Mouse (Mus musculus): Measurements from ENCODE around the gene Ldhc. TPM values are rescaled to one million over a fixed set of nuclear protein-coding genes. Genes with fewer than 3 reads are reported as not detected.
A peak's percentile ranks its signal among the peaks of the same experiment; 100 is the strongest.

The Ldhc gene
- polyA plus RNA-seq, 1 experiment from 2014 or later: not detected

DNA sequence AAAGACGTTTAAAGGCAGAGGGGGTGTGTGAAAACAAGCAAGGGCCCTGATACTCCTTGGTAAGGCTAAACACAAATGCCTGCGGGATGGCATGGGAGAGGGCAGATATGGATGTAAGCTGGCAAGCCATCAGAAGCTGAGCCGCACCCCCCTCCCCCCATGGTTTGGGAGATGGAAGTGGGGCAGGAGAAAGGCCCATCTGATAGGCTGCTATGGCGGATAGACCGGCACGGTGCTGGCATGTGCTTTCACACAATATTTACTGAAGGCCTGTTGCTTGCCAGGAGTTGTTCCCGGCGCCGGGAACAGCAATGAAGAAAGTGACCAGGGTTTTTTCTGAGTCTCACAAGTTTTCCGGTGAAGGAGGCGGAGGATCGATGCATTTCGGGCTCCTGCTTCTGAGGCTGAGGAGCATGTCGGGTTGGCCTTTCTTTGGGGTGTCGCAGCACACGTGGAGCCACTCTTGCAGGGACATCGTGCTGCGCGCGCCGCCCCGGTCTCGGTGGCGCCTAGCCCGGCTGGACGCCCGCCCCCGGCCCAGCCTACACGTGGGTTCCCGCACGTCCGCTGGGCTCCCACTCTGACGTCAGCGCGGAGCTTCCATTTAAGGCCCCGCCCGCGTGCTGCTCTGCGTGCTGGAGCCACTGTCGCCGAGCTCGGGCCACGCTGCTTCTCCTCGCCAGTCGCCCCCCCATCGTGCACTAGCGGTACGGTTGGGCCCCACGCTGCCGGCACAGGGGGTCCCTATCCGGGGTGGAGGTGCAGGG is 15.6 kb upstream of the Ldhc start:
- Histone ChIP-seq H3K4me3 (ENCODE audit: low read depth, low read length) (peak overlapping the region; percentile 78), H3K36me3 (ENCODE audit: control insufficient read depth, insufficient read depth, low read length) (peaks cover 12% of the 10 kb centered on the region), H3K27me3 (ENCODE audit: control insufficient read depth, insufficient read depth, low read length) (no peaks in the 10 kb centered on the region), H3K9me3 (ENCODE audit: control insufficient read depth, low read length) (no peaks in the 10 kb centered on the region), H3K4me2 (replicated peaks; ENCODE audit: low read depth) (peak overlapping the region; percentile 84), H3K9ac (ENCODE audit: low read length) (peak overlapping the region; percentile 84), H3K27ac (replicated peaks) (peak overlapping the region; percentile 94), H3K4me1 (replicated peaks; ENCODE audit: control insufficient read depth, insufficient read depth) (peaks cover 5% of the 10 kb centered on the region; the same call in 1 of the 2 replicates)
- TF ChIP-seq EP300 (optimal IDR thresholded peaks at IDR 0.05): no peak
- TF ChIP-seq CTCF (IDR thresholded peaks at IDR 0.05; ENCODE audit: low read depth): no peak
- peak; percentile 92 for ATAC-seq (ENCODE audit: low FRiP score, low TSS enrichment)
- DNase-seq (ENCODE audit: low spot score): peak; percentile 94
- WGBS: under 1% methylated on average over 51 of the region's 51 CpGs

DNA sequence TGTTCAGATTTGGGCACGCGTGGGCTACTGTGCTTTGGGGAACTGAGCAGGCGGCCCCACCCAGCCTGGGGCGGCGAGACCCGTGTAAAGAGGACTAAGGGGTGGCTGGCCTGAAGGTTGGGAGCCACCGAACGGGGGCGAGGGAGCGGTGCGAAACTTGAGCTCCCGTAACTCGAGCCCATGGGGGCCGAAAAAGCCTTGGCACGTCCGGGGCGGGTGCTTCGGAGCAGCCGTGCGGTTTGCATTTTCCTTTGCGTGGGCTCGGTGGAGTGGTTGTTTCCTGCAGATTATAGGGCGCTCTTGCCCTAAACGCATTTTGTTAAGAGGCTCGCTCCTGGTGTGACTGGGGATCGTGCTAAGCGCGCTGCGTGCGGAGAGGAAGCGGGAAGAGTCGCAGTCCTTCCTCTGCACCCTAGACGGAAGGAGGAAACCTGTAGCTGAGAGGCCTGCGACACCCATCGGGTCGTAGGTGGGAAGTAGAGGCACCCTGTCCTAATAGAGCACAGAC is 15.0 kb upstream of the Ldhc start:
- WGBS: 1% methylated on average over 36 of the region's 36 CpGs
- peak overlapping the region; percentile 84 for H3K9ac ChIP-seq (ENCODE audit: low read length)
- peak; percentile 11; the same call in 1 of the 2 replicates for ATAC-seq (ENCODE audit: low FRiP score, low TSS enrichment)

DNA sequence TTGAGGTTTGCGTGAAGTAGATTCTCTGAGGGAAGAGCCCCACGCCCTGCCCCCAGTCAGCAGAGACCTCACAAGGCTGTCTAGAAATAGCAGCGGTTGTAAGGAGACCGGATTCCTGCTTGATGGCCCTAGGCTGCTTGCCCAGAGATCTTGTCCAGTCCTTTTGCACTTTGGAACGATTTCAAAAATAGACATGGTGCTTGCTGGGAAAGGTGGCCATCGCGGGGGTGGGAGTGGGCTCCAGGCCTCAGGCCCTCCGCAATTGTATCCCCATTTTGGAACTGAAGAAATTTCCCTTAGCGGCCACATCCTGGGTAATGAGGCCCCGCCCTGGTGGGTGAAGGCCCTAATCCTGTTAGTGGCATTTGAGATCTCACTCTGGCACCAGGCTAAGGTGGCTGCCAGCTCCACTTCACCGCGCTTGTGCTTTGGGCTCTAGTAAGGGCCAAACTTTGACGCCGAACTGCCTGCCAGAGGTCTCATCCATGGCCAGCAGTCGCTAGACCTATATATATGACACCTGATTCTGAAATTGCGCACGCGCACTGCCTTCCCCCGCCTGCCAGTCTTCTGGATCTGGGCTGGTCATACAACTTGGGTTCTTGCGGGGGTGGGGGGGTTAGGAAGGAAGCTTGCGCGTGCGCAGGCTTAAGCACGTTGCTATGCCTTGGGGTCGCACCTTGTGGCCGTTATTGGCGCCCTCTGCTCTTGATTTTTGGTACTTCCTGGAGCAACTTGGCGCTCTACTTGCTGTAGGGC is 14.3 kb upstream of the Ldhc start:
- H3K27me3 ChIP-seq (ENCODE audit: control insufficient read depth, insufficient read depth, low read length): no peaks in the 10 kb centered on the region
- peaks cover 18% of the 10 kb centered on the region for H3K36me3 ChIP-seq (ENCODE audit: control insufficient read depth, insufficient read depth, low read length)
- peak overlapping the region; percentile 84 for H3K4me2 ChIP-seq (replicated peaks; ENCODE audit: low read depth)
- H3K9me3 ChIP-seq (ENCODE audit: control insufficient read depth, low read length): no peaks in the 10 kb centered on the region
- WGBS: under 1% methylated on average over 28 of the region's 28 CpGs
- DNase-seq (ENCODE audit: low spot score): peak; percentile 79
- no peak for TF ChIP-seq EP300 (optimal IDR thresholded peaks at IDR 0.05)
- TF ChIP-seq CTCF (IDR thresholded peaks at IDR 0.05; ENCODE audit: low read depth): peak; percentile 59
- H3K4me3 ChIP-seq (ENCODE audit: low read depth, low read length): peak overlapping the region; percentile 78
- peak overlapping the region; percentile 94 for H3K27ac ChIP-seq (replicated peaks)
- H3K9ac ChIP-seq (ENCODE audit: low read length): peak overlapping the region; percentile 84
- peaks cover 5% of the 10 kb centered on the region; the same call in 1 of the 2 replicates for H3K4me1 ChIP-seq (replicated peaks; ENCODE audit: control insufficient read depth, insufficient read depth)
- peak; percentile 50 for ATAC-seq (ENCODE audit: low FRiP score, low TSS enrichment)

More for the DNA sequence above, 15.0 kb upstream of the Ldhc start:
- Histone ChIP-seq H3K36me3 (ENCODE audit: control insufficient read depth, insufficient read depth, low read length) (peaks cover 12% of the 10 kb centered on the region), H3K27ac (replicated peaks) (peak overlapping the region; percentile 94), H3K4me2 (replicated peaks; ENCODE audit: low read depth) (peak overlapping the region; percentile 84), H3K4me3 (ENCODE audit: low read depth, low read length) (peak overlapping the region; percentile 78), H3K27me3 (ENCODE audit: control insufficient read depth, insufficient read depth, low read length) (no peaks in the 10 kb centered on the region), H3K4me1 (replicated peaks; ENCODE audit: control insufficient read depth, insufficient read depth) (peaks cover 5% of the 10 kb centered on the region; the same call in 1 of the 2 replicates), H3K9me3 (ENCODE audit: control insufficient read depth, low read length) (no peaks in the 10 kb centered on the region)
- no peak for DNase-seq (ENCODE audit: low spot score)
- TF ChIP-seq EP300 (optimal IDR thresholded peaks at IDR 0.05): no peak

DNA sequence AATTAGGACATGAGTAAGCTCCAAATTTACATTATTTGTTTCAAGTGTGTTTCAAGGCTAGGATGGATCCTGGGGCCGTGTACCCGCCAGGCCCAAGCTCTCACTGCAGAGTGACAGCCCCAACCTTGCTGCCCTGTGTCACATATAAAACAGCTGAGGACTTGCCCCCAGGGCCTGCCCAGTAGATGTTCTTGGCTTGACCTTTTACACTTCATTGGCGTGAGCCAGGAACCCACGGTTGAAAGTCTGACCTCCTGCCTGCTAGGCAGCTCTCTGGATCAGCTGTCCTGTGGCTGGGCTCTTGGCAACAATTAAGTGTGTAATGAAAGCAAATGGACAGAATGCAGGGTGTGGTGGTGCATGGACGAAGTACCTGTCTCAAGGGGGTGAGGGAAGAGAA is 11.7 kb upstream of the Ldhc start:
- H3K9ac ChIP-seq (ENCODE audit: low read length): no peak overlapping the region
- H3K27ac ChIP-seq (replicated peaks): no peak overlapping the region
- H3K27me3 ChIP-seq (ENCODE audit: control insufficient read depth, insufficient read depth, low read length): no peaks in the 10 kb centered on the region
- 86% methylated on average over 5 of the region's 5 CpGs for WGBS
- H3K36me3 ChIP-seq (ENCODE audit: control insufficient read depth, insufficient read depth, low read length): peaks cover 30% of the 10 kb centered on the region
- no peak overlapping the region for H3K4me2 ChIP-seq (replicated peaks; ENCODE audit: low read depth)
- no peak for ATAC-seq (ENCODE audit: low FRiP score, low TSS enrichment)
- no peak for DNase-seq (ENCODE audit: low spot score)
- TF ChIP-seq EP300 (optimal IDR thresholded peaks at IDR 0.05) (no peak), CTCF (IDR thresholded peaks at IDR 0.05; ENCODE audit: low read depth) (no peak)
- H3K9me3 ChIP-seq (ENCODE audit: control insufficient read depth, low read length): no peaks in the 10 kb centered on the region
- H3K4me3 ChIP-seq (ENCODE audit: low read depth, low read length): no peak overlapping the region
- H3K4me1 ChIP-seq (replicated peaks; ENCODE audit: control insufficient read depth, insufficient read depth): peaks cover 5% of the 10 kb centered on the region; the same call in 1 of the 2 replicates

DNA sequence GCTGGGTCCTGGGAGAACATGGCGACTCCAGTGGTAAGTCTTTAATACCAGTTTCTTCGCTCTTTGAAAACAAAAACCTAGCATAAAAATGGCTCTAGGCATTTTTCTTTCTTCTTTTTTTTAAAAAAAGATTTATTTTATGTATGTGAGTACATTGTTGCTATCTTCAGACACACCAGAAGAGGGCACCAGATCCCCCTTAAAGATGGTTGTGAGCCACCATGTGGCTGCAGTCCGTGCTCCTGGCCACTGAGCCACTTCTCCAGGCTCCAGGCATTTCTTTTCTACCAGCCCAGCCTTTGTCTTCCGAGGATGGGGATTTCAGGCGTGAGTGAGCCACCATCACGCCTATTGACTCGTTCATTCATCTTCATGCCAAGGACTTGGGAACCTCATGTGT is 10.0 kb upstream of the Ldhc start:
- H3K27ac ChIP-seq (replicated peaks): no peak overlapping the region
- no peak for DNase-seq (ENCODE audit: low spot score)
- H3K9me3 ChIP-seq (ENCODE audit: control insufficient read depth, low read length): no peaks in the 10 kb centered on the region
- peaks cover 36% of the 10 kb centered on the region for H3K36me3 ChIP-seq (ENCODE audit: control insufficient read depth, insufficient read depth, low read length)
- no peaks in the 10 kb centered on the region for H3K4me1 ChIP-seq (replicated peaks; ENCODE audit: control insufficient read depth, insufficient read depth)
- TF ChIP-seq EP300 (optimal IDR thresholded peaks at IDR 0.05) (no peak), CTCF (IDR thresholded peaks at IDR 0.05; ENCODE audit: low read depth) (peak; percentile 32)
- ATAC-seq (ENCODE audit: low FRiP score, low TSS enrichment): no peak
- H3K27me3 ChIP-seq (ENCODE audit: control insufficient read depth, insufficient read depth, low read length): no peaks in the 10 kb centered on the region
- no peak overlapping the region for H3K4me2 ChIP-seq (replicated peaks; ENCODE audit: low read depth)
- H3K9ac ChIP-seq (ENCODE audit: low read length): no peak overlapping the region
- H3K4me3 ChIP-seq (ENCODE audit: low read depth, low read length): no peak overlapping the region
- 79% methylated on average over 7 of the region's 7 CpGs for WGBS

Measured in stomach, postnatal 0 days (tissue).